Mouse (Mus musculus): ENCODE measurements around the gene Kncn. TPM values are rescaled to one million over a fixed set of nuclear protein-coding genes. Genes with fewer than 3 reads are reported as not detected.

Gene Kncn
- polyA plus RNA-seq, 1 experiment, result not detected

DNA sequence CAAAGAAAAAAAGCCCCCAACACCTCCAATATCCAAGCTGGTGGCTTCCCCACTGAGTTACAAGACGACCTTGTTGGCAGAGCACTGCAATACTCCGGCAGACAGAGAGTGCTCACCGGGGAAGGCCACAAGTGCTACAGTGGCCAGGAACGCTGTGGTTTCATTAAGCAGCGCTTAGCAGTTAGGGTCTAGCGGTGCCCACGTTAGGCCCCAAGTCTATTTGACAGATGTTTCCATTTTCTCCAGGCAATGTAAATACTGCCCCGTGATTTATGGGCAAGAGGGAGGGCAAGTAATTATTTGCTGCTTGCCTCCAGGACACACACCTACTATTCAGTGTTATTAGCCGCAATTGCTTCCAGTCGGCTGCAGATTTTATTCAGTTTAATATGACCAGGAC, 20.3 kb upstream of the Kncn start:
- WGBS, result 59% methylated on average over 10 of the region's 10 CpGs
- Histone ChIP-seq H3K4me3 (ENCODE audit: insufficient read depth, low read depth, low read length) (no peak overlapping the region), H3K27ac (ENCODE audit: insufficient read depth, low read depth, low read length) (no peak overlapping the region), H3K4me1 (ENCODE audit: control insufficient read depth, insufficient read depth, low read length) (no peaks in the 10 kb centered on the region)
- TF ChIP-seq POLR2A (IDR thresholded peaks at IDR 0.05; ENCODE audit: insufficient read depth, low read depth, low read length), result no peak
- no peak for TF ChIP-seq CTCF (IDR thresholded peaks at IDR 0.05; ENCODE audit: insufficient read depth, low read depth, low read length)

DNA sequence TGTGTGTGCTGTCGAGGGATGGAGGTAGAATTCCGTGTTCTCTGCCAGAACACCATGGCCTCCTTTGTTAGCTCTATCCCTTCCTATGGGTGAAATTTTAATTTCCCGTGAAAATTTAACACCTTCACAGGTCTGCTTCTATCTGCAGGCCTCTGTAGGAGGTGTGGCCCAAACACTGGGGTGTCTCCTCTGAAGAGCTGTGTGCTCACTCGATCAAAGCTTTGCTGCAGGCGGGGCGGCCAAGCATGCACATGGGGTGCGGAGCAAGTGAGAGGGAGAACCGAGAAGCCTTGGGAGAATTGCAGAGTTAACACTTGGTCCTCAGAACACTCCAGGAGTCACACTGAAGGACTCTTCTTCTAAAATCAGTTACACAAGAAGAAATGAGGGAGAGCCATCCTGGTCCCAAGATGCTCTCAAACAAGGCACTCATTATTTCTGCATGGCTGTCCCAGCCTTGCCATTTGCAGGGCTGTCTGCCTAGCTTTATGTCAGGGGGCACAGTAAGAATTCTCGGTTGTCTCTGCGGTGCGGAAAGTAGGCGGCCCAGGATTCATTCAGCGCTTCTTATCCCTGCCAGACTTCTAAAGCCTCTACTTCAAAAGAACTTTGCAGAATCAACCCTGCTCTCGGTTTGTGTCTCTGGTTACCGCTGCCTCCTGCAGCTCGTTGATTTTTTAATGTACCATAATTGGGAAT, 14.5 kb upstream of the Kncn start:
- TF ChIP-seq POLR2A (IDR thresholded peaks at IDR 0.05; ENCODE audit: insufficient read depth, low read depth, low read length) (no peak), CTCF (IDR thresholded peaks at IDR 0.05; ENCODE audit: insufficient read depth, low read depth, low read length) (no peak)
- no peak overlapping the region for H3K4me3 ChIP-seq (ENCODE audit: insufficient read depth, low read depth, low read length)
- no peak overlapping the region for H3K27ac ChIP-seq (ENCODE audit: insufficient read depth, low read depth, low read length)
- peaks cover 2% of the 10 kb centered on the region for H3K4me1 ChIP-seq (ENCODE audit: control insufficient read depth, insufficient read depth, low read length)
- WGBS, result 46% methylated on average over 16 of the region's 16 CpGs

DNA sequence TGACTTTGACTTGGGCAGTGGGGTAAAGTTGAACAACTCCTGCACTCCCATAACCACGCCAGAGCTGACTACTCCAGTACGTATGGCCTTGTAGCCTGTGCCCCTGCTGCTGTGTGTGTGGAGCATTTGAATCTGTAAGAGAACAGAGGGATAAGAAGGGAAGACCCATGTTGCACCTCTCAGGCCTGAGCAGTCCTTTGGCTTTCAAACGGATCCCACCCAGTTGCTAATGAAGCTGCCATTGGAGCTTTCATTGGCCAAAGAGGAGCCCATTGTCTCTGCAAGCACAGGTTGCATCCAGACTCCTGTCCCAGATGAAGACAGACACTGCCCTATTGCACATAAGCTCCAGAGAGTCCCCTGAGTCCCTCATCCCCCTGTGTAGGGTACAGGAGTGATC, 11.0 kb upstream of the Kncn start:
- Histone ChIP-seq H3K4me1 (ENCODE audit: control insufficient read depth, insufficient read depth, low read length) (peaks cover 7% of the 10 kb centered on the region), H3K4me3 (ENCODE audit: insufficient read depth, low read depth, low read length) (no peak overlapping the region), H3K27ac (ENCODE audit: insufficient read depth, low read depth, low read length) (no peak overlapping the region)
- WGBS, result 89% methylated on average over 3 of the region's 3 CpGs
- TF ChIP-seq POLR2A (IDR thresholded peaks at IDR 0.05; ENCODE audit: insufficient read depth, low read depth, low read length), result no peak
- no peak for TF ChIP-seq CTCF (IDR thresholded peaks at IDR 0.05; ENCODE audit: insufficient read depth, low read depth, low read length)

DNA sequence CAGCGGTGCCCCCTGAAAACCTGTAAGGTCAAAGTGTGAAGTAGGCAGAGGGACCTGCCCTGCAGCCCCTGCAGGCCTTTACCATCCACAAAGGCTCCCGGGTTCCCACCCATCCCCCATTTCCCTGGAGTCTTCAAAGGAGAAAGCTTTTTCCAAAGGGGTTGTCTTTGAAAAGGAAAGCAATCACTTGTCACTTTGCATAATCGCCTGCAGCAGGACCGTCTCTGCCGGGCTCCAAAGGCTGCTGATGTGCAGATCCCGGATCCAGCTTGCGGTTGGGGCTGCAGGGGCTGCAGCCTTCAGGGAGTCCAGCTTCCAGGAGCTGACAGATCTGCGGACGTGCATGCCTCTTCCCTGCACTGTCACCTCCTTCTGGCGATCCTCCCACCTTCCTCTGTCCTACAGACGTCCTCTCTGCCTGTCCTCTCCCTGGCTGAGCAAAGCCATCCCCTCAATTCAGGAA, 6.0 kb upstream of the Kncn start:
- Histone ChIP-seq H3K4me3 (ENCODE audit: insufficient read depth, low read depth, low read length) (no peak overlapping the region), H3K27ac (ENCODE audit: insufficient read depth, low read depth, low read length) (no peak overlapping the region), H3K4me1 (ENCODE audit: control insufficient read depth, insufficient read depth, low read length) (peaks cover 16% of the 10 kb centered on the region)
- TF ChIP-seq POLR2A (IDR thresholded peaks at IDR 0.05; ENCODE audit: insufficient read depth, low read depth, low read length) (no peak), CTCF (IDR thresholded peaks at IDR 0.05; ENCODE audit: insufficient read depth, low read depth, low read length) (no peak)
- WGBS, result 34% methylated on average over 11 of the region's 11 CpGs

DNA sequence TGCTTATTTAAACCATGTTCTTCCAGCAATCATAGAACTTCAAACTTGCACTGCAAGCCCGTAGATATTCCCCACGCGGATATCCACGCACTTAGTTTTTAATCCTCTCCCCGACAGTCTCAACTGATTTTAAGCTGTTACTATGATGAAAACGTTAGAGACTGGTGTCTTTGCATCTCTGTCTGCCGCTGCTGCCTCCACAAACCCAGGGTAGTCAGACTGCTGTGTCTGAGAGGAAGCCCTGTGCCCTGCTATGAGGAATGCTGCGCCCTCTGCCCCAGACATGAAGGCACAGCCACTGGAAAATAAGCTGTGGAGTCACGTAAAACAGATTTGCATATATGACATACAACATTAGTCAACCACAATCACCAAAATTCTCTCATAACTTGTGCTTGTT, 5.4 kb upstream of the Kncn start:
- WGBS, result 71% methylated on average over 9 of the region's 9 CpGs
- H3K4me1 ChIP-seq (ENCODE audit: control insufficient read depth, insufficient read depth, low read length), result peaks cover 16% of the 10 kb centered on the region
- H3K27ac ChIP-seq (ENCODE audit: insufficient read depth, low read depth, low read length), result no peak overlapping the region
- H3K4me3 ChIP-seq (ENCODE audit: insufficient read depth, low read depth, low read length), result no peak overlapping the region
- no peak for TF ChIP-seq POLR2A (IDR thresholded peaks at IDR 0.05; ENCODE audit: insufficient read depth, low read depth, low read length)
- TF ChIP-seq CTCF (IDR thresholded peaks at IDR 0.05; ENCODE audit: insufficient read depth, low read depth, low read length), result no peak

DNA sequence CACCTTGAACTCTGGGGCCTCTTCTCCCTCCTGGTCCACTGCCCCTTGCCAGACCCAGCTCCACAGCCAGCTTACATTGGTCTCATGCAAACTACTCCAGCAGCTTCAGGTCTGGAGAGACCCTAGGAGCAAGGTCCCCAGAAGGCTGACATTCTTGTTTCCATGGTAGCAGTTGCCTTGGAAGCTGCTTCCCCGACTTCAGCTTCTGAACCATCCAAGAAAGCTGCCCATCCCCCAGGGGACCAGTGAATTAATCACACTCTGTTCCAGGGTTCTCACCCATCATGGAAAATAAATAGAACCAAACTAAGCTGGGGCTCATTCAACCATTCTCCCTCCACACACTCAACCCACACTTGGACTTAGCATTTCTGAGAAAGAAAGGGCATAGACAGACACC, 3.0 kb upstream of the Kncn start:
- Histone ChIP-seq H3K4me1 (ENCODE audit: control insufficient read depth, insufficient read depth, low read length) (peaks cover 18% of the 10 kb centered on the region), H3K4me3 (ENCODE audit: insufficient read depth, low read depth, low read length) (no peak overlapping the region), H3K27ac (ENCODE audit: insufficient read depth, low read depth, low read length) (no peak overlapping the region)
- TF ChIP-seq POLR2A (IDR thresholded peaks at IDR 0.05; ENCODE audit: insufficient read depth, low read depth, low read length) (no peak), CTCF (IDR thresholded peaks at IDR 0.05; ENCODE audit: insufficient read depth, low read depth, low read length) (no peak)
- 3% methylated on average over 1 of the region's 1 CpGs for WGBS

DNA sequence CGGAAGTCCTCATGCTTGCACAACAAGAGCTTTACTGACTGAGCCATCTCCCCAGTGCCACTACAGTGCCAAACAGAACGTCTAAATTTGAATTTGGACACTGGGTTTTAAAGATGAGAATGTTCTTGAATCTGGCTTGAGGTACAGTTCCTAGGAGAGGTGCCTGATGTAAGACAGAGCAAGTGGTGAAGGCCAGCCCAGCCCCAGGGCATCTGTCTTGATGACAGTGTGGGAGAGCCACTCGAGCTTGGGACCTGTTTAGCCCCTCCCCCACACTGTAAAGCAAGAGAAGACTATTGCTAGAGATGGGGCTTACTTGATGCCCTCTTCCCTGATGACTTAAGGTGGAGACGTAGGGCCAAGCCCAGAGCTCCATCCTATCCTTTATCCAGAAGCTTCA, 2.0 kb upstream of the Kncn start:
- WGBS, result 56% methylated on average over 4 of the region's 4 CpGs
- H3K27ac ChIP-seq (ENCODE audit: insufficient read depth, low read depth, low read length), result no peak overlapping the region
- no peak overlapping the region for H3K4me3 ChIP-seq (ENCODE audit: insufficient read depth, low read depth, low read length)
- H3K4me1 ChIP-seq (ENCODE audit: control insufficient read depth, insufficient read depth, low read length), result peaks cover 18% of the 10 kb centered on the region
- TF ChIP-seq CTCF (IDR thresholded peaks at IDR 0.05; ENCODE audit: insufficient read depth, low read depth, low read length) (no peak), POLR2A (IDR thresholded peaks at IDR 0.05; ENCODE audit: insufficient read depth, low read depth, low read length) (no peak)

DNA sequence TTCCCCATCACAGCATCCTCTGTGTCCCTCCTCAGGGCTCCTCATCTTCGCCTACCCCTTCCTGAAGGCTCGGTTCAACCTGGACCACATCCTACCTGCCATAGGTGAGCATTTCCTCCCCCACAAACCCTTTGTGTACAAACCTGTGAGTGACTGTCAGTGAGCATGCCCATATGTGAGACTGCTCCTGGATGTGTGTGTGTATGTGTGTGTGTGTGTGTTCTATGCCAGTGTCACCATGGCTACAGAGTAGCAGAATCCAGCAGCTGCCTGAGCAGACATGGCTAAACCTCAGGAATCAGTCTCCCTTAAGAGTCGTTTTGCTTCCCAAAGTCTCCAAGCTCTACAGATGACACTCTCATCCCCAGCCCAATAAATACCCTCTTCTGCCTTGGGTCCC, 1.6 kb downstream of the Kncn start:
- TF ChIP-seq POLR2A (IDR thresholded peaks at IDR 0.05; ENCODE audit: insufficient read depth, low read depth, low read length) (no peak), CTCF (IDR thresholded peaks at IDR 0.05; ENCODE audit: insufficient read depth, low read depth, low read length) (no peak)
- H3K27ac ChIP-seq (ENCODE audit: insufficient read depth, low read depth, low read length), result no peak overlapping the region

DNA sequence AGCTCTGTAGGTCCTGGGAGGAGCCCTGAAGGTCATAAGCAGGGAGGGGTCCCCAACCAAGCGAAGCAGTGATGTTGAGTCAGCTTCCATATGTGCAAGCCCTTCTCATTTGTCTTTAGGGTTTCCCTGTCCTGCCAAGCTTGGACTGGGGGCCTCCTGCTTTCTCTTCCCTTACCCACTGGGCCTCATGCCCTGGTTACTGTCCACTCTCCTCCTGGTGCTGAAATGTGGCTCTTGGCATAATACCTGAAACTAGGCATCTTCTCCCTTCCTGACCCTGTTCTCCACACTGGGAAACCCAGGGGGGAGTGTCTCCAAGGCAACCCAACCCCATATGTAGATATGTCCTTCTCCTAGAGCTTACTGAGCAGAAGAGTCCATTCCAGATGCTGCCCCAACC, 2.7 kb downstream of the Kncn start:
- TF ChIP-seq CTCF (IDR thresholded peaks at IDR 0.05; ENCODE audit: insufficient read depth, low read depth, low read length), result no peak
- no peak for TF ChIP-seq POLR2A (IDR thresholded peaks at IDR 0.05; ENCODE audit: insufficient read depth, low read depth, low read length)
- 91% methylated on average over 1 of the region's 1 CpGs for WGBS
- H3K4me3 ChIP-seq (ENCODE audit: insufficient read depth, low read depth, low read length), result no peak overlapping the region
- peaks cover 12% of the 10 kb centered on the region for H3K4me1 ChIP-seq (ENCODE audit: control insufficient read depth, insufficient read depth, low read length)
- no peak overlapping the region for H3K27ac ChIP-seq (ENCODE audit: insufficient read depth, low read depth, low read length)

More for the DNA sequence above, 1.6 kb downstream of the Kncn start:
- WGBS, result 60% methylated on average over 3 of the region's 3 CpGs
- Histone ChIP-seq H3K4me1 (ENCODE audit: control insufficient read depth, insufficient read depth, low read length) (peaks cover 18% of the 10 kb centered on the region), H3K4me3 (ENCODE audit: insufficient read depth, low read depth, low read length) (no peak overlapping the region)
